Mouse (Mus musculus) C2C12 (cell line): ENCODE data around the gene Cntn2. TPM values are rescaled to one million over a fixed set of nuclear protein-coding genes. Genes with fewer than 3 reads are reported as not detected.

Experiments used
- H3K27me3 ChIP-seq: one replicate; pipeline ENCODE4 v1.6.1; 2011; ENCODE audit not compliant: control insufficient read depth, insufficient read depth, insufficient read length
- H3K36me3 ChIP-seq: one replicate; pipeline ENCODE4 v1.6.1; 2011; ENCODE audit not compliant: control insufficient read depth, insufficient read depth
- H3K4me3 ChIP-seq: one replicate; pipeline ENCODE4 v1.5.1; 2011; ENCODE audit warnings: mild to moderate bottlenecking, control low read depth; ENCODE audit not compliant: poor library complexity, insufficient read depth, severe bottlenecking
- H3K79me2 ChIP-seq: one replicate; pipeline ENCODE4 v1.6.1; 2011; ENCODE audit not compliant: control insufficient read depth, insufficient read depth
- H3K79me3 ChIP-seq: one replicate; pipeline ENCODE4 v1.6.1; 2011; ENCODE audit warnings: low read depth, control low read depth
- H3ac ChIP-seq: one replicate; pipeline ENCODE3; 2011; ENCODE audit warnings: low read depth; ENCODE audit not compliant: control insufficient read depth, insufficient read length
- CEBPB ChIP-seq: IDR thresholded peaks from one replicate; pipeline ENCODE4 v1.6.1; 2011; ENCODE audit warnings: low read depth, mild to moderate bottlenecking, control low read depth, moderate library complexity
- CTCF ChIP-seq: IDR thresholded peaks from one replicate; pipeline ENCODE4 v1.5.1; 2011; ENCODE audit not compliant: control insufficient read depth, insufficient read depth, insufficient read length
- FOSL1 ChIP-seq: IDR thresholded peaks from one replicate; pipeline ENCODE4 v1.8.0; 2011; ENCODE audit warnings: mild to moderate bottlenecking, low read length; ENCODE audit not compliant: poor library complexity, insufficient read depth, severe bottlenecking
- MAX ChIP-seq: IDR thresholded peaks from one replicate; pipeline ENCODE4 v1.6.1; 2011; ENCODE audit warnings: mild to moderate bottlenecking, control low read depth
- MYOD1 ChIP-seq: IDR thresholded peaks from one replicate; pipeline ENCODE4 v1.6.1; 2011; ENCODE audit warnings: low read depth; ENCODE audit not compliant: control insufficient read depth, insufficient read length
- MYOG ChIP-seq: IDR thresholded peaks from one replicate; pipeline ENCODE4 v1.6.1; 2011; ENCODE audit not compliant: control insufficient read depth, insufficient read length; ENCODE audit errors: extremely low read depth
- USF1 ChIP-seq: IDR thresholded peaks from one replicate; pipeline ENCODE4 v1.6.1; 2011; ENCODE audit warnings: low read depth, mild to moderate bottlenecking, control low read depth, moderate library complexity
- polyA plus RNA-seq: library from polyadenylated mRNA; unstranded; fragments of >200 nt; fragmentation: generic; extraction: Trizol; gene quantifications from one replicate; pipeline ENCODE4 v1.2.1, GENCODE M21; 2012; ENCODE audit warnings: missing spikeins

Gene Cntn2
- polyA plus RNA-seq, 1 experiment = not detected

- no peak overlapping the region for H3ac ChIP-seq
- H3K27me3 ChIP-seq = peaks cover 93% of the 10 kb centered on the region
- no peaks in the 10 kb centered on the region for H3K79me2 ChIP-seq
- TF ChIP-seq FOSL1 (no peak), MAX (no peak), CTCF (no peak), CEBPB (no peak)
- no peaks in the 10 kb centered on the region for H3K79me3 ChIP-seq
- no peak overlapping the region for H3K4me3 ChIP-seq
- no peaks in the 10 kb centered on the region for H3K36me3 ChIP-seq
Measured at GRCm38 (mm10) chr1:132535541-132535940, 7.5 kb downstream of the Cntn2 start.

DNA sequence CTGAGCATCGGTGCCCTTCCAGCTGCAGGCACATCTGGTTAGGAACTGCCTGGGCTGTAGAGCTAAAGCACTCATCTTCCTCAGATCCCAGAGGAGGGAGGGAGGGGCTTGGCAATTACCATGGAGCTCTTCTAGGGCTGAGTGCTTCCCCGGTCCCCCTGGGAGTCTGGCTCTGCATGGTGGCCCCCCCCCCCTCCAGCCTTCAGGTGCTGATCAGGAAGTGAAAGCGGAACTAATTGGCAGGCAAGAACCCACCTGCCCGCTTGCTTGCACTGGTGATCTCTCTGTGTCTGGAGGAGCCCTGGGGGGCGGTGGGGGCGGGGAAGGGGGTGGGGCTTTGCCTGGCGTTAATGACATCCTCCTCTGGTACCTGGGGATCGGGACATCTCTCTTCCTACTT lies 9.2 kb downstream of the Cntn2 start:
- no peak for TF ChIP-seq FOSL1
- TF ChIP-seq CTCF = no peak
- no peak for TF ChIP-seq MYOD1
- no peak for TF ChIP-seq MAX
- TF ChIP-seq MYOG = no peak
- TF ChIP-seq USF1 = no peak
- no peak for TF ChIP-seq CEBPB
- Histone ChIP-seq H3ac (no peak overlapping the region), H3K27me3 (peaks cover 94% of the 10 kb centered on the region), H3K4me3 (no peak overlapping the region), H3K36me3 (no peaks in the 10 kb centered on the region), H3K79me3 (no peaks in the 10 kb centered on the region), H3K79me2 (no peaks in the 10 kb centered on the region)

GRCm38 (mm10) chr1:132532521-132532920 lies 10.5 kb downstream of the Cntn2 start:
- Histone ChIP-seq H3K4me3 (no peak overlapping the region), H3K27me3 (peaks cover 97% of the 10 kb centered on the region), H3K79me2 (no peaks in the 10 kb centered on the region), H3K36me3 (no peaks in the 10 kb centered on the region), H3ac (no peak overlapping the region), H3K79me3 (no peaks in the 10 kb centered on the region)
- no peak for TF ChIP-seq CEBPB
- no peak for TF ChIP-seq MAX
- TF ChIP-seq USF1 = no peak
- TF ChIP-seq CTCF = no peak
- TF ChIP-seq FOSL1 = no peak
- no peak for TF ChIP-seq MYOD1
- no peak for TF ChIP-seq MYOG

- TF ChIP-seq MYOG = no peak
- no peak for TF ChIP-seq CTCF
- no peak for TF ChIP-seq CEBPB
- no peak for TF ChIP-seq FOSL1
- TF ChIP-seq MAX = no peak
- no peak for TF ChIP-seq USF1
- TF ChIP-seq MYOD1 = no peak
- no peaks in the 10 kb centered on the region for H3K36me3 ChIP-seq
- no peak overlapping the region for H3K4me3 ChIP-seq
- H3K79me2 ChIP-seq = no peaks in the 10 kb centered on the region
- peaks cover 89% of the 10 kb centered on the region for H3K27me3 ChIP-seq
- no peaks in the 10 kb centered on the region for H3K79me3 ChIP-seq
- H3ac ChIP-seq = no peak overlapping the region
Measured at GRCm38 (mm10) chr1:132530631-132531191, 12.3 kb downstream of the Cntn2 start.

- Histone ChIP-seq H3K4me3 (no peak overlapping the region), H3ac (no peak overlapping the region), H3K36me3 (no peaks in the 10 kb centered on the region), H3K79me3 (no peaks in the 10 kb centered on the region), H3K79me2 (no peaks in the 10 kb centered on the region), H3K27me3 (peaks cover 78% of the 10 kb centered on the region)
- TF ChIP-seq MYOD1 = no peak
- no peak for TF ChIP-seq CEBPB
- no peak for TF ChIP-seq FOSL1
- TF ChIP-seq CTCF = no peak
- TF ChIP-seq USF1 = no peak
- TF ChIP-seq MYOG = no peak
- TF ChIP-seq MAX = no peak
Measured at GRCm38 (mm10) chr1:132528647-132529334, 14.3 kb downstream of the Cntn2 start.

DNA sequence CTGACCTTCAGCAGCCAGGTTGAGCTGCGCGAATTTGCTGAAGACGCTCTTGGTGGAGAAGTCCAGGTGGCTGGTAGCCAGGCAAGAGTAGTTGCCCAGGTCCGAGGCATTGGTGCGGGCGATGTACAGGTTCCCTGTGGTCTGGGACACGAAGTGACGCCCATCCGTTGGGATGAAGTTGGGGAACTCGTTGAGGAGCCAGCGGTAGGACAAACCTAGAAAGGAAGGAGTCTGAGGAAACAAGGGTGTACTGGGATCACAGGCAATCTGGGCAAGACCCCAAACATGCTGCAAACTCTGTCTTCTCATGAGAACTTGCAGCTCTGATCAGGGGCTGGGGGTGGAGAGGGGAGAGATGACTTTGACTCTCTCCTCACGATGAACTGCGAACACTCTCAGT lies 15.0 kb downstream of the Cntn2 start:
- Histone ChIP-seq H3K27me3 (peaks cover 76% of the 10 kb centered on the region), H3ac (no peak overlapping the region), H3K36me3 (no peaks in the 10 kb centered on the region), H3K4me3 (no peak overlapping the region), H3K79me2 (no peaks in the 10 kb centered on the region), H3K79me3 (no peaks in the 10 kb centered on the region)
- no peak for TF ChIP-seq CTCF
- TF ChIP-seq FOSL1 = no peak
- TF ChIP-seq MYOD1 = no peak
- TF ChIP-seq MAX = no peak
- TF ChIP-seq USF1 = no peak
- TF ChIP-seq MYOG = no peak
- TF ChIP-seq CEBPB = no peak
